Mouse (Mus musculus) neural tube, embryonic 15.5 days (tissue): ENCODE data around the gene Pdlim1. TPM values are rescaled to one million over a fixed set of nuclear protein-coding genes. Genes with fewer than 3 reads are reported as not detected.

Source experiments
- ATAC-seq: fragments of 200-750 bp; cut with Nextera tagmentation; 2 replicates; pipeline ENCODE4 v1.8.0; 2017; ENCODE audit warnings: mild to moderate bottlenecking, moderate TSS enrichment, moderate library complexity; ENCODE audit not compliant: low FRiP score
- H3K27ac ChIP-seq: fragments of 300-500 bp; sonication (generic); replicated peaks from 2 replicates; pipeline ENCODE4 v1.5.1; 2015; ENCODE audit warnings: mild to moderate bottlenecking, inconsistent platforms
- H3K27me3 ChIP-seq: fragments of 300-500 bp; sonication (generic); replicated peaks from 2 replicates; pipeline ENCODE4 v1.6.1; 2015; ENCODE audit warnings: inconsistent platforms
- H3K36me3 ChIP-seq: fragments of 300-500 bp; sonication (generic); 2 replicates; pipeline ENCODE4 v1.6.1; 2015; ENCODE audit warnings: inconsistent platforms
- H3K4me1 ChIP-seq: fragments of 300-500 bp; sonication (generic); 2 replicates; pipeline ENCODE4 v1.6.1; 2015; ENCODE audit warnings: inconsistent platforms
- H3K4me2 ChIP-seq: fragments of 300-500 bp; sonication (generic); 2 replicates; pipeline ENCODE4 v1.6.1; 2015; ENCODE audit warnings: inconsistent platforms, mild to moderate bottlenecking, moderate library complexity
- H3K4me3 ChIP-seq: fragments of 300-500 bp; sonication (generic); replicated peaks from 2 replicates; pipeline ENCODE4 v1.5.1; 2015; ENCODE audit warnings: mild to moderate bottlenecking, inconsistent platforms
- H3K9ac ChIP-seq: fragments of 300-500 bp; sonication (generic); replicated peaks from 2 replicates; pipeline ENCODE4 v1.6.1; 2015; ENCODE audit warnings: mild to moderate bottlenecking, inconsistent platforms
- H3K9me3 ChIP-seq: fragments of 300-500 bp; sonication (generic); replicated peaks from 2 replicates; pipeline ENCODE4 v1.6.1; 2016; ENCODE audit warnings: inconsistent platforms
- WGBS: fragments of 180-500 bp; shearing (Covaris S2); methylation state at CpG from one replicate; pipeline ENCODE4 v1.1.7; 2015; ENCODE audit warnings: mixed read lengths; 5-methylcytosine and 5-hydroxymethylcytosine counted together
- polyA plus RNA-seq: library from polyadenylated mRNA; unstranded; fragments of >200 nt; fragmentation: Nextera tagmentation; extraction: Ambion mirVana; gene quantifications from 2 replicates; pipeline ENCODE4 v1.2.1, GENCODE M21; 2015

Gene Pdlim1
- 12.8 and 117 TPM in 2 replicates for polyA plus RNA-seq

DNA sequence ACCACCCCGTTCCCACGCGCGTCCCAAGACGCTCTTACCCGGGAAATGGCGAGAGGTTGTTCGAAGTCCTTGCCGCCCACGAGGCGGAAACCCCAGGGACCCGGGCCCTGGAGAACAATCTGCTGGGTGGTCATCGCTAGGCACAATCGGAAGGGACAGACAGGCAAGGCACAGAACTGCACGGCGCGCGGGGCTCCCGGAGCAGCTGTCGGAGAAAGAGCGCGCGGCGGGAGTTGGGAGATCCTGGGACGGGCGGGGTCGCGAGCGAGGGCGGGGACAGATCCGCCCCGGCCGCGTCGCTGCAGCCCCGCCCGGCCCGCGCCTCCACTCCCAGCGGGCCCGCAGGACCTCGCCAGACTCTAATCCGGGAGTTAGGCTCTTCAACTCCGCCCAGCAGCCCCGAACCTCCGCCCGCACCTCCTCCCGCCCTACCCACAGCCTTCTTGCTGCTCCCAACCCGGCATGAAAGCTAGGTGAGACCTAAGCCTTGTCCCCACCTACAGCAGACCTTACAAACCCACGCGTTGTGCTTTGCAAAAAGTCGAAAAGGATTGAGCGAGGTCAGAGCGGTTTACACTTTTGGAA, at the start of gene Pdlim1:
Gene Pdlim1 (minus strand): TSS at position 535 of the 585 bp plus-strand sequence.
- peak; percentile 71 for ATAC-seq
- Histone ChIP-seq H3K9me3 (no peaks in the 10 kb centered on the region), H3K36me3 (no peaks in the 10 kb centered on the region), H3K27me3 (peaks cover 40% of the 10 kb centered on the region), H3K9ac (peak within 1 kb of the TSS; percentile 34), H3K4me1 (peaks cover 18% of the 10 kb centered on the region), H3K27ac (no peak within 1 kb of the TSS), H3K4me3 (peak within 1 kb of the TSS; percentile 51), H3K4me2 (peak within 1 kb of the TSS; percentile 96)
- WGBS: 1% methylated on average over 36 of the region's 54 CpGs

DNA sequence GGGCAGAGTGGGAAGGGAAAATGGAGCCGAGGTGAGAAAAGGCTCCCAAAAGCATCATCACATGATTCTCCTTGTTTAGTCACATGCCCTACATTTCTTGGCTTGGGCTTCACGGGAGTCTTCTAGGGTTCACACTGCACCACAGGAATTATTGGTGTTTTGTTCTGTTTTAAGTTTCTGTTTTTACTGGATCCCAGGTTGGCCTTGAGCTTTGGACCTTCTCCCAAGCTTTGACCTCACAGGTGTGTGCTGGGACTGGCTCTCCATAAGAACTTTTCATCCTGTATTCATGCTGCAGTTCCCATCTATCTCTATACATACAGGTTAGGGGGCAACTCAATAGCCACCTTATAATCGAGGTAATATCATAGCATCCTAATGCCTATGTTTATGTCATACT, 47.6 kb upstream of the Pdlim1 start:
- H3K27me3 ChIP-seq: no peaks in the 10 kb centered on the region
- no peak overlapping the region for H3K4me3 ChIP-seq
- peaks cover 44% of the 10 kb centered on the region for H3K36me3 ChIP-seq
- no peak for ATAC-seq
- peaks cover 16% of the 10 kb centered on the region for H3K4me1 ChIP-seq
- no peak overlapping the region for H3K9ac ChIP-seq
- 90% methylated on average over 3 of the region's 3 CpGs for WGBS
- no peak overlapping the region for H3K27ac ChIP-seq
- H3K9me3 ChIP-seq: no peaks in the 10 kb centered on the region
- no peak overlapping the region for H3K4me2 ChIP-seq

DNA sequence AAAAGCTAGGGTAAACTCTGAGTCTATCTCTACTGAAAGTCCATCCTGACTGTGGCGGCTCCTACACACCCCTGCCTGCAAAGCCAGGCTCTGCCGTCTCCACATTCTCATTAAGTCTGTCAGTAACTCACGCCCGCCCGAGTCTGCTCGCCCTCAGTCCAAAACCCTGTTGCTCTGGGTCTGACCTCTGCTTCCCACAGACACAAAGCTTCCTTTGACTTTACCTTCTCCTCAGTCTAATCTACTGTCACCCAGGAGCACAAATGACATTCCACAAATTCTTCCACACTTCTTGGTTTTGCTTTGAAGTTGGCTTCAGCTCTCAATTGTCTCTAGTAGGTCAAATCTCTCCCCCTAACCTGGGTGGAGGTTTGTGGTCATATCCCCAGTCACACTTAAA, 46.9 kb upstream of the Pdlim1 start:
- Histone ChIP-seq H3K4me2 (no peak overlapping the region), H3K27me3 (no peaks in the 10 kb centered on the region), H3K27ac (no peak overlapping the region), H3K36me3 (peaks cover 48% of the 10 kb centered on the region), H3K4me3 (no peak overlapping the region), H3K4me1 (peaks cover 10% of the 10 kb centered on the region), H3K9ac (no peak overlapping the region), H3K9me3 (no peaks in the 10 kb centered on the region)
- 53% methylated on average over 6 of the region's 6 CpGs for WGBS
- ATAC-seq: no peak

DNA sequence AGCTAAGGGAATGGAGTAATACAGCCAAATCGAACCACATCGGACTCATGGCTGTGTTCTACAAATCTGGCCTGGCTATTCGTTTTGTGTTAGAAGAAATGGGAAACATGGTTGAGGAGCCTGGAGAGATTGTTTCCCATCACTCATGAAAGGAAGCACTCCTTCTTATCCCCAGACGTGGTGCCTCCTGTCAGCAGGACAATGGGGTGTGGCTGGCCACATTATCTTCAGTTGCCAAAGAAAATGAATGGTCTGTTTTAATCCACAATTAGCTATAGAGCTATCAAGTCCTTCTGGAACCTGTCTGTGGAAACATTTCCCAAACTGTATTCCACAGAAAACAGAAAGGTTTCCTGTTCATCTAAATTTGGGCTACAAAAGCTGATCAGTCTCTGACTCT, 45.4 kb upstream of the Pdlim1 start:
- no peak for ATAC-seq
- H3K9me3 ChIP-seq: no peaks in the 10 kb centered on the region
- H3K9ac ChIP-seq: no peak overlapping the region
- WGBS: 66% methylated on average over 4 of the region's 4 CpGs
- H3K4me1 ChIP-seq: no peaks in the 10 kb centered on the region
- no peak overlapping the region for H3K27ac ChIP-seq
- H3K4me3 ChIP-seq: no peak overlapping the region
- no peak overlapping the region for H3K4me2 ChIP-seq
- peaks cover 48% of the 10 kb centered on the region for H3K36me3 ChIP-seq
- no peaks in the 10 kb centered on the region for H3K27me3 ChIP-seq

DNA sequence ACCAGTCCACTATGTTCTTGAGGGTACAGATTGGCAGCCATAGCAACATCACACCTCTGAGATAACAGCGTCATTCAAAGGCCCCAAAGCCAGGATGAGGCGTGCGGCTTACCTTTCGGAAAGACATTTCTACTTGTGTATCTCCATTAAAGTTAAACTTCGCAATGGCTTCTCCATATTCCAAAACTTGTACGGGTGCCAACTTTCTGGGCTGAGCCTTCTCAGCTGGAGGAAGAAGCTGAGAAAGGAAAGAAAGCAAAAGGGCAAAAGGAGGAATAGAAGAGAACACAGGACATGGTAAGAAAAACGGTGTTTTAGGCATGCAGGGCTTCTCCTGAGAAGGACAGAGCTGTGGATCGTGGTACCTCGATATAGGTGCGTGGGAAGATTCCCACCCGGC, 42.6 kb upstream of the Pdlim1 start:
- no peak overlapping the region for H3K9ac ChIP-seq
- H3K27me3 ChIP-seq: no peaks in the 10 kb centered on the region
- no peaks in the 10 kb centered on the region for H3K9me3 ChIP-seq
- no peak for ATAC-seq
- H3K27ac ChIP-seq: no peak overlapping the region
- no peaks in the 10 kb centered on the region for H3K4me1 ChIP-seq
- WGBS: 96% methylated on average over 11 of the region's 11 CpGs
- no peak overlapping the region for H3K4me2 ChIP-seq
- no peak overlapping the region for H3K4me3 ChIP-seq
- peaks cover 57% of the 10 kb centered on the region for H3K36me3 ChIP-seq

DNA sequence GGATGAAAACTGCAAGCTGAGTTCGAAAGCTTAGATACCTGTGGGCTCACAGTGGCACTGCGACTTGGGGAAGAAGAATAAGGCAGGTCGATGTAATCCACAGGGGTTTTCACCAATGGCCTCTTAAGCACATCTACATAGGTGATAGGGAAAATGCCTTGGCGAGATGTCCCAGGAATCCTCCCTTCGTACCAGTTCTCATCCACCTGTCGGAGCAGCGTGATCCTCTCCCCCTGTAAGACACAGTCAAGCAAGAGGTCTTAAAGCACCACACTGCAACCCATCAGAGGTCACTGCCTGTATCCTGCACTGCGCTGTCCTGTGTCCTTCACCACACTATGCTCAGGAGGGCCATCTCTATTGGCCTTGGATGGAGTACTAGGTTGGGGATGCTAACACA, 40.0 kb upstream of the Pdlim1 start:
- Histone ChIP-seq H3K27ac (no peak overlapping the region), H3K9ac (no peak overlapping the region), H3K9me3 (no peaks in the 10 kb centered on the region), H3K4me1 (no peaks in the 10 kb centered on the region), H3K27me3 (no peaks in the 10 kb centered on the region), H3K4me3 (no peak overlapping the region), H3K4me2 (no peak overlapping the region), H3K36me3 (peaks cover 47% of the 10 kb centered on the region)
- ATAC-seq: no peak
- WGBS: 94% methylated on average over 8 of the region's 8 CpGs

DNA sequence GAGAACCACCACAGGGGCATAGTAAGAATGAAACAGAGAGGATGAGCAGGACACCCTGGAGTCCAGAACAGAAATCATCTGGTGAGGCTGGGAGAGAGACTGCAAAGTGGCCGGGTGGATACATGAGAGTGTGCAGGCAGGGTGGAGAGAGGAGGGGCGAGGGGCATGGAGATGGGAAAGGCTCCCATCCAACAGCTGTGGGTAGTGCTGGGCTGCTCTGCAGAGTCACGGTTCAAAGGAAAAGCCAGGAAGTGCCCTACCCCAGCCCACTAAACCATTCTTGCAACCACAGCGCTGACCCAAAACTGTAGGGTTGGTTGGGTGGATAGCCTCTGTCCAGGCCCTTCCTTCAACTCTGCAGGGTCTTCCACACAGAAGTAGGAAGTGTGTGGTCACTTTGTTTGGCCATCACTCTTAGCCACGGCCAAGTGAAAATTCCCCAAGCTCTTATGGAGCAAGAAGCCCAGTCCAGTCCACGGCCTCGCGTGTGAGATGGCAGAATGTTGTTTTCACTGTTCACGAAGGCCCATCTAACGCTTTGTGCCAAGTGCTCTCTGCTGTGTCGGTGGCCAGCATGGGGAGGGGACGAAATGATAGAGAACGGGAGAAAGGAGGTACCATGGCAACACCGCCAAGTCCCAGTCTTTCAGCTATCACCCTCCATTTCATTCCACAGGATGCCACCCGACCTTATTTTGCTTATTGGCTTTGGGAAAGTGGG, 38.9 kb upstream of the Pdlim1 start:
- ATAC-seq: no peak
- Histone ChIP-seq H3K9ac (no peak overlapping the region), H3K27ac (no peak overlapping the region), H3K4me3 (no peak overlapping the region), H3K36me3 (peaks cover 39% of the 10 kb centered on the region), H3K27me3 (no peaks in the 10 kb centered on the region), H3K9me3 (no peaks in the 10 kb centered on the region), H3K4me2 (no peak overlapping the region), H3K4me1 (no peaks in the 10 kb centered on the region)
- 90% methylated on average over 15 of the region's 15 CpGs for WGBS

DNA sequence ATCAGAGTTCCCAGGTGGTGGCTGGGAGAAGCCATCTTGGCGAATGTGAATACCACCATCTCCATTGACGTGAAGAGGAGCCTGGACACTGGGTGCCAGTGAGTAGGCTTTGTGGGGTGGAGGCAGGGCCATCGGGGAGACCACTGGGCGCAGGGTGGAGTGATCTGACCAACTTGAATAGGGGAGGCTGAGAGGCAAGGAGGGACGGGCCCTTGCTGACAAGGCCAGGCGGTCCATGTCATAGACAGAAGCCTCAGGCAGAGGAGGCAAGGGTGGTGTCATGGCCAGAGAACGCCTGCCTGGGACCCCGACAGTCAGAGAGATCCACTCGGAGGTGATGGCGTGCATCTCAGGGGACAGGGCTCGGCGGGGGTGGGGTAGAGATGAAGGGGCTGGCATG, 38.3 kb upstream of the Pdlim1 start:
- ATAC-seq: no peak
- Histone ChIP-seq H3K9ac (no peak overlapping the region), H3K36me3 (peaks cover 38% of the 10 kb centered on the region), H3K27ac (no peak overlapping the region), H3K27me3 (no peaks in the 10 kb centered on the region), H3K4me1 (no peaks in the 10 kb centered on the region), H3K4me2 (no peak overlapping the region), H3K9me3 (no peaks in the 10 kb centered on the region), H3K4me3 (no peak overlapping the region)
- WGBS: 93% methylated on average over 12 of the region's 12 CpGs

DNA sequence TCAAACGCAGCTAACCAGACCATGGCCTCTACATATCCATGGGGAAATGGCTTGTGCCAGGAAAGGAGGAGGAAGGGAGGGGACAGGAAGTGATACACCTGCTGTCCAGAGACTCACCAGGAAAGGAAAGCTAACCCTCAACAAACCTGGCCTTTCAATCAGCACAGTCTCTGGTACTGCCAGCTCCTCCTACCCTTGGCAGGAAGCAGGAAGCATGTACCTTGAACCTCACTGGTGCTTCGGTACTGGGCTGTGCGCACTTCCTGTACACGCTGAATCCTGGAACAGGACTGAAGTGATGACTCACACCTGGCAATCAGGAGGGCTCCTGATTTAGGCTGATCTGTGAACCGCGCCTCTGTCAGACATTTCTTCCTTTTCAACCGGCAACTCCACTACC, 35.9 kb upstream of the Pdlim1 start:
- WGBS: 93% methylated on average over 7 of the region's 7 CpGs
- Histone ChIP-seq H3K9me3 (no peaks in the 10 kb centered on the region), H3K4me3 (no peak overlapping the region), H3K27me3 (no peaks in the 10 kb centered on the region), H3K9ac (no peak overlapping the region), H3K4me1 (no peaks in the 10 kb centered on the region), H3K27ac (no peak overlapping the region), H3K4me2 (no peak overlapping the region), H3K36me3 (peaks cover 32% of the 10 kb centered on the region)
- no peak for ATAC-seq

DNA sequence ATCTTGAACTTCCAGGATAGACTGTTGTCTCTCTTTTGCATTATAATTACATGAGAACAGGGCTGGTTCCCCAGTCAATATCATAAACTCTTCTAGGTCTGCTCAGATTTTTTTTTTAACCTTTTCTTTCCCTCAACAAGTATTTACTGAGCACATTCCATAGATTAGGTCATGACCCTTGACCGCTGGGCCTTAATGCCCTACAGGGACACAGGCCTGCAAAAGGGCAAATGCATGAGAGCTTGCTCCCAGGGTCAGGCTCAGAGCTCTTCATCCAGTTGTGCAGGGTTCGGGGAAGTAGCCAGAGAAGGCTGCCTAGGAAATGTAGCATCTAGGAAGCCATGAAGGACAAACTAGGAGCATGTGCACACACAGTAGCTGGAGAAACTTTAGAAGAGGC, 35.0 kb upstream of the Pdlim1 start:
- no peak for ATAC-seq
- H3K4me1 ChIP-seq: no peaks in the 10 kb centered on the region
- no peak overlapping the region for H3K9ac ChIP-seq
- no peaks in the 10 kb centered on the region for H3K27me3 ChIP-seq
- no peak overlapping the region for H3K4me2 ChIP-seq
- peaks cover 30% of the 10 kb centered on the region for H3K36me3 ChIP-seq
- H3K27ac ChIP-seq: no peak overlapping the region
- no peaks in the 10 kb centered on the region for H3K9me3 ChIP-seq
- no peak overlapping the region for H3K4me3 ChIP-seq
- 76% methylated on average over 2 of the region's 2 CpGs for WGBS

DNA sequence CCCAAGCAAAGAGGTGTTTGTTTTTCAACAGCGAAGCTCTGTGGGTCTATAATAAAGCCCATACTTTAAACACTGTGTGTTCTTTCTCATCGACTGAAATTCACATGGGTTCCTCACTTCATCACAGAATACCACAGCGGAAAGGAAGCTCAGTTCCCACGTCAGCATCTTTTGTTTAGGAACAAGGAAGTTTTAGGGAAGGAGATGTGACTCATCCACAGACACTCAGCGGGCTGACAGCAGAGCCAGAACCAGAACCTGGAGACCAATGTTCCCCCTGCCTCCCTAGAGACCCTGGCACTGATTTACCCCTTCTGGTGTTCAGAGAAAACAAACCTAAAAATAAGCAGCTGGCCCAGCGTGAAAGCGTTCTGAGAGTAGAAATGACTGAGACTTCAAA, 33.8 kb upstream of the Pdlim1 start:
- Histone ChIP-seq H3K4me3 (no peak overlapping the region), H3K4me2 (no peak overlapping the region), H3K27ac (no peak overlapping the region), H3K4me1 (no peaks in the 10 kb centered on the region), H3K36me3 (peaks cover 24% of the 10 kb centered on the region), H3K9ac (no peak overlapping the region), H3K9me3 (no peaks in the 10 kb centered on the region), H3K27me3 (no peaks in the 10 kb centered on the region)
- 81% methylated on average over 7 of the region's 7 CpGs for WGBS
- no peak for ATAC-seq

DNA sequence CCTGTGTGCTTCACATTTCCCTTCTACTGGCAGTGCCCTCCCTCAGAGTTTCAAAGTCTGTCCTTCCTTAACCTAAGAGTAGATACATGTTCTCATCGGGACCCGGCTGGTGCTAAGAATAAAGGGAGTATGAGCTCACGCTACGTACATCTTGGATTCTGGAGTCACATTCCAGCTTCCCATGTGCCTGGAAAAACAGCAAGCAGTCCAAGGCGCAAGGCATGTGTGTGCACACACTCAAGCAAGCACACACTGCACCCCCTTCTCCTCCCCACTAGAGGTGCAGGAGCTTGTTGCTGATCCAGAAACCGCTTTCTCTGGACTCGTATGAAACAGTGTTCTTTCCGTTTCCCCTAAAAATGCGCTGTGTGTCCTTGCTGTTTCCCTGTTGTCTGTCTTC, 31.3 kb upstream of the Pdlim1 start:
- 88% methylated on average over 9 of the region's 9 CpGs for WGBS
- H3K36me3 ChIP-seq: peaks cover 12% of the 10 kb centered on the region

More for the DNA sequence above, 31.3 kb upstream of the Pdlim1 start:
- Histone ChIP-seq H3K27me3 (no peaks in the 10 kb centered on the region), H3K4me3 (no peak overlapping the region), H3K4me1 (peaks cover 13% of the 10 kb centered on the region), H3K27ac (no peak overlapping the region), H3K9me3 (no peaks in the 10 kb centered on the region), H3K4me2 (no peak overlapping the region), H3K9ac (no peak overlapping the region)
- no peak for ATAC-seq
